Mouse (Mus musculus) liver (tissue): ENCODE data around the gene Caml.
"Not testable (repeated sequence)": the region's sequence is repeated elsewhere in the genome, so short reads cannot be mapped to it uniquely, and the experiment has no call there.

Experiments used
- DNase-seq: peaks from one replicate; pipeline ENCODE4 v3.0.0-alpha.2; 2020; ENCODE audit warnings: mixed read lengths

Gene Caml

GRCm38 (mm10) chr13:55622156-55622648, 603 bp upstream of the Caml start:
- not testable (repeated sequence) for DNase-seq

GRCm38 (mm10) chr13:55634639-55635127, 11.9 kb downstream of the Caml start, which contains the start of gene Ddx46:
Gene Ddx46, plus strand, starts transcription at chr13:55635027.
- DNase-seq = peak; percentile 90

- DNase-seq = no peak
These were observed 12.4 kb downstream of the Caml start for GRCm38 (mm10) chr13:55635146-55635571.

GRCm38 (mm10) chr13:55636185-55636983, 13.6 kb downstream of the Caml start:
- DNase-seq = no peak

- DNase-seq = peak; percentile 82
These were observed 17.7 kb downstream of the Caml start for GRCm38 (mm10) chr13:55640480-55640879.

GRCm38 (mm10) chr13:55644525-55644924, 21.7 kb downstream of the Caml start:
- DNase-seq = no peak

- no peak for DNase-seq
These were observed 27.3 kb downstream of the Caml start for GRCm38 (mm10) chr13:55650098-55650497.

GRCm38 (mm10) chr13:55650980-55651379, 28.2 kb downstream of the Caml start:
- no peak for DNase-seq

GRCm38 (mm10) chr13:55668550-55668949, 45.7 kb downstream of the Caml start:
- DNase-seq = peak; percentile 55

- DNase-seq = no peak
These were observed 49.9 kb downstream of the Caml start for GRCm38 (mm10) chr13:55672711-55673110.

- DNase-seq = no peak
These were observed 54.6 kb downstream of the Caml start for GRCm38 (mm10) chr13:55677364-55677763.
